Mouse (Mus musculus): ENCODE measurements around the gene Apbb2. TPM values are rescaled to one million over a fixed set of nuclear protein-coding genes. Genes with fewer than 3 reads are reported as not detected.

Gene Apbb2
- polyA plus RNA-seq, 1 experiment: 71.9 TPM

- TF ChIP-seq POLR2A (IDR thresholded peaks at IDR 0.05; ENCODE audit: low read depth, low read length) (no peak), CTCF (IDR thresholded peaks at IDR 0.05; ENCODE audit: borderline replicate concordance, insufficient read depth, low read length) (no peak)
- peak overlapping the region; percentile 83 for H3K27ac ChIP-seq (ENCODE audit: insufficient read depth, low read length)
- peak overlapping the region; percentile 63 for H3K4me3 ChIP-seq (ENCODE audit: insufficient read depth, low read length)
- H3K4me1 ChIP-seq (ENCODE audit: control insufficient read depth, insufficient read depth, low read length): peaks cover 25% of the 10 kb centered on the region
Observed at GRCm38 (mm10) chr5:66617921-66618460, 593 bp downstream of the Apbb2 start.

- TF ChIP-seq POLR2A (IDR thresholded peaks at IDR 0.05; ENCODE audit: low read depth, low read length): no peak
- TF ChIP-seq CTCF (IDR thresholded peaks at IDR 0.05; ENCODE audit: borderline replicate concordance, insufficient read depth, low read length): no peak
- no peak overlapping the region for H3K27ac ChIP-seq (ENCODE audit: insufficient read depth, low read length)
- no peak overlapping the region for H3K4me3 ChIP-seq (ENCODE audit: insufficient read depth, low read length)
- H3K4me1 ChIP-seq (ENCODE audit: control insufficient read depth, insufficient read depth, low read length): peaks cover 32% of the 10 kb centered on the region
Observed at GRCm38 (mm10) chr5:66614940-66615339, 3.6 kb downstream of the Apbb2 start.

- Histone ChIP-seq H3K27ac (ENCODE audit: insufficient read depth, low read length) (no peak overlapping the region; the same call in 1 of the 2 replicates), H3K4me1 (ENCODE audit: control insufficient read depth, insufficient read depth, low read length) (peaks cover 28% of the 10 kb centered on the region), H3K4me3 (ENCODE audit: insufficient read depth, low read length) (no peak overlapping the region)
- TF ChIP-seq POLR2A (IDR thresholded peaks at IDR 0.05; ENCODE audit: low read depth, low read length) (no peak), CTCF (IDR thresholded peaks at IDR 0.05; ENCODE audit: borderline replicate concordance, insufficient read depth, low read length) (no peak)
Observed at GRCm38 (mm10) chr5:66613725-66614124, 4.9 kb downstream of the Apbb2 start.

GRCm38 (mm10) chr5:66612964-66613363 is 5.6 kb downstream of the Apbb2 start:
- no peak for TF ChIP-seq POLR2A (IDR thresholded peaks at IDR 0.05; ENCODE audit: low read depth, low read length)
- TF ChIP-seq CTCF (IDR thresholded peaks at IDR 0.05; ENCODE audit: borderline replicate concordance, insufficient read depth, low read length): no peak
- H3K4me3 ChIP-seq (ENCODE audit: insufficient read depth, low read length): no peak overlapping the region
- H3K27ac ChIP-seq (ENCODE audit: insufficient read depth, low read length): peak overlapping the region; percentile 15; the same call in 1 of the 2 replicates
- H3K4me1 ChIP-seq (ENCODE audit: control insufficient read depth, insufficient read depth, low read length): peaks cover 28% of the 10 kb centered on the region

GRCm38 (mm10) chr5:66611851-66612250 is 6.7 kb downstream of the Apbb2 start:
- Histone ChIP-seq H3K27ac (ENCODE audit: insufficient read depth, low read length) (no peak overlapping the region), H3K4me1 (ENCODE audit: control insufficient read depth, insufficient read depth, low read length) (peaks cover 35% of the 10 kb centered on the region)
- TF ChIP-seq CTCF (IDR thresholded peaks at IDR 0.05; ENCODE audit: borderline replicate concordance, insufficient read depth, low read length): no peak
- no peak for TF ChIP-seq POLR2A (IDR thresholded peaks at IDR 0.05; ENCODE audit: low read depth, low read length)

GRCm38 (mm10) chr5:66611361-66611760 is 7.2 kb downstream of the Apbb2 start:
- H3K4me3 ChIP-seq (ENCODE audit: insufficient read depth, low read length): no peak overlapping the region
- H3K4me1 ChIP-seq (ENCODE audit: control insufficient read depth, insufficient read depth, low read length): peaks cover 37% of the 10 kb centered on the region
- no peak overlapping the region for H3K27ac ChIP-seq (ENCODE audit: insufficient read depth, low read length)
- no peak for TF ChIP-seq POLR2A (IDR thresholded peaks at IDR 0.05; ENCODE audit: low read depth, low read length)
- no peak for TF ChIP-seq CTCF (IDR thresholded peaks at IDR 0.05; ENCODE audit: borderline replicate concordance, insufficient read depth, low read length)

More at GRCm38 (mm10) chr5:66611851-66612250, 6.7 kb downstream of the Apbb2 start:
- H3K4me3 ChIP-seq (ENCODE audit: insufficient read depth, low read length): no peak overlapping the region

GRCm38 (mm10) chr5:66610270-66610669 is 8.3 kb downstream of the Apbb2 start:
- Histone ChIP-seq H3K4me1 (ENCODE audit: control insufficient read depth, insufficient read depth, low read length) (peaks cover 36% of the 10 kb centered on the region), H3K4me3 (ENCODE audit: insufficient read depth, low read length) (no peak overlapping the region)
- TF ChIP-seq CTCF (IDR thresholded peaks at IDR 0.05; ENCODE audit: borderline replicate concordance, insufficient read depth, low read length) (no peak), POLR2A (IDR thresholded peaks at IDR 0.05; ENCODE audit: low read depth, low read length) (no peak)

GRCm38 (mm10) chr5:66609306-66609705 is 9.3 kb downstream of the Apbb2 start:
- TF ChIP-seq POLR2A (IDR thresholded peaks at IDR 0.05; ENCODE audit: low read depth, low read length): no peak
- TF ChIP-seq CTCF (IDR thresholded peaks at IDR 0.05; ENCODE audit: borderline replicate concordance, insufficient read depth, low read length): no peak
- H3K27ac ChIP-seq (ENCODE audit: insufficient read depth, low read length): no peak overlapping the region
- H3K4me1 ChIP-seq (ENCODE audit: control insufficient read depth, insufficient read depth, low read length): peaks cover 28% of the 10 kb centered on the region
- no peak overlapping the region for H3K4me3 ChIP-seq (ENCODE audit: insufficient read depth, low read length)

More at GRCm38 (mm10) chr5:66610270-66610669, 8.3 kb downstream of the Apbb2 start:
- no peak overlapping the region for H3K27ac ChIP-seq (ENCODE audit: insufficient read depth, low read length)

- no peak overlapping the region for H3K4me3 ChIP-seq (ENCODE audit: insufficient read depth, low read length)
- no peak for TF ChIP-seq POLR2A (IDR thresholded peaks at IDR 0.05; ENCODE audit: low read depth, low read length)
- no peak for TF ChIP-seq CTCF (IDR thresholded peaks at IDR 0.05; ENCODE audit: borderline replicate concordance, insufficient read depth, low read length)
- peaks cover 26% of the 10 kb centered on the region for H3K4me1 ChIP-seq (ENCODE audit: control insufficient read depth, insufficient read depth, low read length)
- peak overlapping the region; percentile 34; the same call in 1 of the 2 replicates for H3K27ac ChIP-seq (ENCODE audit: insufficient read depth, low read length)
Observed at GRCm38 (mm10) chr5:66607801-66608200, 10.8 kb downstream of the Apbb2 start.

GRCm38 (mm10) chr5:66607201-66607600 is 11.4 kb downstream of the Apbb2 start:
- H3K4me3 ChIP-seq (ENCODE audit: insufficient read depth, low read length): no peak overlapping the region
- TF ChIP-seq POLR2A (IDR thresholded peaks at IDR 0.05; ENCODE audit: low read depth, low read length): no peak
- H3K4me1 ChIP-seq (ENCODE audit: control insufficient read depth, insufficient read depth, low read length): peaks cover 26% of the 10 kb centered on the region
- peak overlapping the region; percentile 34; the same call in 1 of the 2 replicates for H3K27ac ChIP-seq (ENCODE audit: insufficient read depth, low read length)

All from embryonic fibroblast, embryonic 13.5 days (primary cell).